Mouse (Mus musculus): Measurements from ENCODE around the gene Cnp.

DNA sequence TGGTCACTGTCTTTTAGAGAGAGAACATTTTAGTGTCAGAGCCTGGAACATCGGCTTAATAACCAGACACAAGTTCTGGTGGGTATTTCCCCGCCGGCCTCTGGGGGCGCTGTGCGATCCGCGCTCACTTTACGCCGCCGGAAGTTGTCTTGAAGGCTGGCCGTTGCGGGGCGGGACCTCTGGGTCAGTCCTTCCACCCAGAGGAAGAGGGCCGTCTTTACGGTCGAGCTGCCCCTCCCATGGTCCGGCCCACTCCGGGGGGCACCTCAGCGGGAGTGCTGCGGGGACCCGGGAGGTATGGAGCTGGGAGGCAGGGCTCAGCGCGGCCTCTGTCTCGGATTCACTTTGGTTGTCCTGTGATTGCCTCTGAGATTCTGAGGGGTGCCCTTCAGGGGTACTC, 48.0 kb downstream of the Cnp start:
- peak; percentile 96 for TF ChIP-seq CTCF (IDR thresholded peaks at IDR 0.05; ENCODE audit: extremely low read depth, insufficient read depth, insufficient read length, insufficient replicate concordance)
- peak; percentile 64 for TF ChIP-seq POLR2A (IDR thresholded peaks at IDR 0.05; ENCODE audit: low read depth, low read length)

All from spleen, adult 2 months (tissue).